Mouse (Mus musculus) limb, embryonic 11.5 days (tissue): ENCODE measurements around the gene Ints7. TPM values are rescaled to one million over a fixed set of nuclear protein-coding genes. Genes with fewer than 3 reads are reported as not detected.

Source experiments
- ATAC-seq: fragments of 200-750 bp; cut with Nextera tagmentation; 2 replicates; pipeline ENCODE4 v1.8.0; 2017; ENCODE audit warnings: low read depth; ENCODE audit not compliant: insufficient number of reproducible peaks, low FRiP score, low TSS enrichment
- DNase-seq: peaks from one replicate; pipeline ENCODE4 v3.0.0-alpha.2; 2015; ENCODE audit warnings: low spot score
- H3K27ac ChIP-seq: fragments of 300-500 bp; sonication (generic); replicated peaks from 2 replicates; pipeline ENCODE4 v1.5.1; 2014; ENCODE audit warnings: low read depth, mild to moderate bottlenecking, low read length
- H3K27me3 ChIP-seq: fragments of 300-500 bp; sonication (generic); 2 replicates; pipeline ENCODE4 v1.6.1; 2014; ENCODE audit warnings: mild to moderate bottlenecking, low read length, mixed read lengths; ENCODE audit not compliant: control insufficient read depth, insufficient read depth
- H3K36me3 ChIP-seq: fragments of 300-500 bp; sonication (generic); 2 replicates; pipeline ENCODE4 v1.6.1; 2014; ENCODE audit warnings: mild to moderate bottlenecking, low read length, moderate library complexity, mixed read lengths; ENCODE audit not compliant: control insufficient read depth, insufficient read depth
- H3K4me1 ChIP-seq: fragments of 300-500 bp; sonication (generic); 2 replicates; pipeline ENCODE4 v1.6.1; 2014; ENCODE audit warnings: low read length, mixed read lengths; ENCODE audit not compliant: control insufficient read depth, insufficient read depth
- H3K4me2 ChIP-seq: fragments of 300-500 bp; sonication (generic); 2 replicates; pipeline ENCODE4 v1.6.1; 2014; ENCODE audit warnings: low read depth, mild to moderate bottlenecking, moderate library complexity; ENCODE audit not compliant: severe bottlenecking
- H3K4me3 ChIP-seq: fragments of 300-500 bp; sonication (generic); 2 replicates; pipeline ENCODE4 v1.5.1; 2014; ENCODE audit warnings: low read depth, low read length
- H3K9ac ChIP-seq: fragments of 300-500 bp; sonication (generic); 2 replicates; pipeline ENCODE4 v1.6.1; 2014; ENCODE audit warnings: mild to moderate bottlenecking, low read length
- H3K9me3 ChIP-seq: fragments of 300-500 bp; sonication (generic); 2 replicates; pipeline ENCODE4 v1.6.1; 2016; ENCODE audit warnings: low read length; ENCODE audit not compliant: control insufficient read depth
- whole genome bisulfite sequencing: fragments of 180-500 bp; shearing (Covaris S2); extraction: QIAGEN DNeasy Blood & Tissue Kit; methylation state at CpG from one replicate; pipeline ENCODE4 v1.1.7; 2014; 5-methylcytosine and 5-hydroxymethylcytosine counted together
- polyA plus RNA-seq: library from polyadenylated mRNA; unstranded; fragments of >200 nt; fragmentation: Nextera tagmentation; extraction: Ambion mirVana; gene quantifications from 2 replicates; pipeline ENCODE4 v1.2.1, GENCODE M21; 2014

The Ints7 gene
- polyA plus RNA-seq, 1 experiment from 2014 or later = 63.0 TPM

GRCm38 (mm10) chr1:191588749-191589148 is 13.3 kb downstream of the Ints7 start:
- H3K36me3 ChIP-seq = peaks cover 10% of the 10 kb centered on the region
- H3K27me3 ChIP-seq = no peaks in the 10 kb centered on the region
- DNase-seq = no peak
- H3K4me3 ChIP-seq = no peak overlapping the region
- WGBS = 93% methylated on average over 2 of the region's 2 CpGs
- no peaks in the 10 kb centered on the region for H3K4me1 ChIP-seq
- H3K9me3 ChIP-seq = no peaks in the 10 kb centered on the region
- no peak for ATAC-seq
- H3K4me2 ChIP-seq = no peak overlapping the region
- H3K9ac ChIP-seq = no peak overlapping the region
- no peak overlapping the region for H3K27ac ChIP-seq

GRCm38 (mm10) chr1:191592016-191592720 is 16.7 kb downstream of the Ints7 start:
- DNase-seq = no peak
- no peaks in the 10 kb centered on the region for H3K9me3 ChIP-seq
- no peak overlapping the region for H3K27ac ChIP-seq
- no peak for ATAC-seq
- no peaks in the 10 kb centered on the region for H3K27me3 ChIP-seq
- WGBS = 91% methylated on average over 12 of the region's 12 CpGs
- H3K4me1 ChIP-seq = no peaks in the 10 kb centered on the region
- H3K36me3 ChIP-seq = peaks cover 21% of the 10 kb centered on the region
- no peak overlapping the region for H3K9ac ChIP-seq
- no peak overlapping the region for H3K4me3 ChIP-seq
- H3K4me2 ChIP-seq = no peak overlapping the region

- no peak overlapping the region for H3K27ac ChIP-seq
- 96% methylated on average over 8 of the region's 8 CpGs for WGBS
- no peaks in the 10 kb centered on the region for H3K27me3 ChIP-seq
- DNase-seq = no peak
- H3K4me3 ChIP-seq = no peak overlapping the region
- H3K4me2 ChIP-seq = no peak overlapping the region
- H3K4me1 ChIP-seq = no peaks in the 10 kb centered on the region
- no peak overlapping the region for H3K9ac ChIP-seq
- peaks cover 20% of the 10 kb centered on the region for H3K36me3 ChIP-seq
- H3K9me3 ChIP-seq = no peaks in the 10 kb centered on the region
- no peak for ATAC-seq
These were observed 20.6 kb downstream of the Ints7 start for GRCm38 (mm10) chr1:191596076-191596475.

- peaks cover 23% of the 10 kb centered on the region for H3K36me3 ChIP-seq
- no peak overlapping the region for H3K4me2 ChIP-seq
- DNase-seq = no peak
- no peaks in the 10 kb centered on the region for H3K9me3 ChIP-seq
- WGBS = 89% methylated on average over 5 of the region's 5 CpGs
- H3K27ac ChIP-seq = no peak overlapping the region
- H3K9ac ChIP-seq = no peak overlapping the region
- H3K4me3 ChIP-seq = no peak overlapping the region
- H3K27me3 ChIP-seq = no peaks in the 10 kb centered on the region
- no peak for ATAC-seq
- H3K4me1 ChIP-seq = no peaks in the 10 kb centered on the region
These were observed 23.8 kb downstream of the Ints7 start for GRCm38 (mm10) chr1:191599210-191599609.

GRCm38 (mm10) chr1:191604690-191605089 is 29.3 kb downstream of the Ints7 start:
- peaks cover 32% of the 10 kb centered on the region for H3K36me3 ChIP-seq
- no peaks in the 10 kb centered on the region for H3K9me3 ChIP-seq
- ATAC-seq = no peak
- no peaks in the 10 kb centered on the region for H3K4me1 ChIP-seq
- H3K4me3 ChIP-seq = no peak overlapping the region
- no peak overlapping the region for H3K9ac ChIP-seq
- H3K27ac ChIP-seq = no peak overlapping the region
- H3K27me3 ChIP-seq = no peaks in the 10 kb centered on the region
- DNase-seq = no peak
- WGBS = 90% methylated on average over 3 of the region's 3 CpGs
- no peak overlapping the region for H3K4me2 ChIP-seq

- H3K4me1 ChIP-seq = no peaks in the 10 kb centered on the region
- no peak overlapping the region for H3K4me3 ChIP-seq
- no peaks in the 10 kb centered on the region for H3K27me3 ChIP-seq
- no peak overlapping the region for H3K4me2 ChIP-seq
- ATAC-seq = no peak
- DNase-seq = no peak
- H3K9ac ChIP-seq = no peak overlapping the region
- WGBS = 96% methylated on average over 6 of the region's 6 CpGs
- no peak overlapping the region for H3K27ac ChIP-seq
- H3K9me3 ChIP-seq = no peaks in the 10 kb centered on the region
- H3K36me3 ChIP-seq = peaks cover 37% of the 10 kb centered on the region
These were observed 33.6 kb downstream of the Ints7 start for GRCm38 (mm10) chr1:191609051-191609450.

- WGBS = 92% methylated on average over 1 of the region's 1 CpGs
- H3K27ac ChIP-seq = no peak overlapping the region
- ATAC-seq = no peak
- no peaks in the 10 kb centered on the region for H3K4me1 ChIP-seq
- no peak overlapping the region for H3K4me3 ChIP-seq
- H3K36me3 ChIP-seq = peaks cover 39% of the 10 kb centered on the region
- no peaks in the 10 kb centered on the region for H3K27me3 ChIP-seq
- no peak overlapping the region for H3K4me2 ChIP-seq
- no peaks in the 10 kb centered on the region for H3K9me3 ChIP-seq
- no peak overlapping the region for H3K9ac ChIP-seq
- DNase-seq = no peak
These were observed 34.1 kb downstream of the Ints7 start for GRCm38 (mm10) chr1:191609578-191609977.

- Histone ChIP-seq H3K36me3 (peaks cover 36% of the 10 kb centered on the region), H3K4me2 (no peak overlapping the region), H3K9me3 (no peaks in the 10 kb centered on the region), H3K9ac (no peak overlapping the region), H3K4me1 (no peaks in the 10 kb centered on the region), H3K27ac (no peak overlapping the region), H3K27me3 (no peaks in the 10 kb centered on the region), H3K4me3 (no peak overlapping the region)
- DNase-seq (no peak), ATAC-seq (no peak)
- WGBS = 95% methylated on average over 7 of the region's 7 CpGs
These were observed 34.9 kb downstream of the Ints7 start for GRCm38 (mm10) chr1:191610357-191610756.

GRCm38 (mm10) chr1:191611686-191612085 is 36.2 kb downstream of the Ints7 start:
- H3K4me2 ChIP-seq = no peak overlapping the region
- ATAC-seq (no peak), DNase-seq (no peak)
- no peaks in the 10 kb centered on the region for H3K4me1 ChIP-seq
- 86% methylated on average over 9 of the region's 9 CpGs for WGBS
- H3K9me3 ChIP-seq = no peaks in the 10 kb centered on the region
- H3K36me3 ChIP-seq = peaks cover 36% of the 10 kb centered on the region
- H3K27me3 ChIP-seq = no peaks in the 10 kb centered on the region
- no peak overlapping the region for H3K4me3 ChIP-seq
- H3K9ac ChIP-seq = no peak overlapping the region
- H3K27ac ChIP-seq = no peak overlapping the region
